Mouse (Mus musculus): Measurements from ENCODE around the gene Slc36a3.
"Not testable (repeated sequence)": the region's sequence is repeated elsewhere in the genome, so short reads cannot be mapped to it uniquely, and the experiment has no call there.

Slc36a3 gene

GRCm38 (mm10) chr11:55106636-55107035 lies 44.9 kb downstream of the Slc36a3 start:
- DNase-seq (ENCODE audit: low read depth, low spot score) = no peak

GRCm38 (mm10) chr11:55105389-55105788 lies 46.1 kb downstream of the Slc36a3 start:
- no peak for DNase-seq (ENCODE audit: low read depth, low spot score)

DNA sequence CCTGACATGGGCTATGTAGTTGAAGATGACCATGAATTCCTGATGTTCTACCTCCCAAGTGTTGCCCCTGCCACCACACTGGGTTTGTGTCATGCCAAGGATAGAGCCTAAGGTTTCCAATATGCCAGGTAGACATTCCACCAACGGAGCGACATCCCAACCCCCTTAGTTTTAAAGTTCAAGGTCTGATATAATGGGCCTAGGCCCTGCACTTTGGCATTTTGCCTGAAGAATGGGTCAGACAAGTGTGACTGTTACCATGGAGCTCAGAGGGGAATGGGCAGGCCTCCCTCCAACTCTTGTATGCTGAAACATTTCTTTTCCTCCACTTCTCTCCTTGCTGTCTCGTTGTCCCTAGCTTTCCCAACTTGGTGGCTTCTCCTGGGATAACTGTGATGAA lies 48.3 kb downstream of the Slc36a3 start:
- no peak for DNase-seq (ENCODE audit: low read depth, low spot score)

DNA sequence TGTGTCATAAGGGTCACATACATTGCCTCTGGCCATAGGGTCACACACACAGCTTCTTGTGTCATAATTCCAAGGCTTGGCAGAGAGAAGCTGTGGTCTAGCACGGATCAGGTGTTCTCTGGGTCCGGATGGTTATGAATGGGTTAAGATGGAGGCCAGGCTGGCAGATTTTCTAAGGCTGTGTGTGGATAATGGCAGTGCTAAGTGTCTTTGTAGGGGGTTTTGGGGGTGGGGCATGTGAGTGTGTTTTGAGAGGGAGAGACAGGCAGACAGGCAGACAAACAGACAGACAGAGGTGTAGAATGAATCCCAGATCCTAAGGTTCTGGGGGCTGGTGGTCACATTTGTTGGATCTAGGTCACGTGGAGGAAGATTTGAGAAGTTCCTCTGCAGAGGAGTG lies 49.5 kb downstream of the Slc36a3 start:
- no peak for DNase-seq (ENCODE audit: low read depth, low spot score)

- DNase-seq (ENCODE audit: low read depth, low spot score) = no peak
Observed at GRCm38 (mm10) chr11:55099868-55100267, 51.6 kb downstream of the Slc36a3 start.

GRCm38 (mm10) chr11:55099019-55099771 lies 52.3 kb downstream of the Slc36a3 start:
- DNase-seq (ENCODE audit: low read depth, low spot score) = no peak

- DNase-seq (ENCODE audit: low read depth, low spot score) = no peak
Observed at GRCm38 (mm10) chr11:55098189-55098915, 53.2 kb downstream of the Slc36a3 start.

GRCm38 (mm10) chr11:55097463-55098188 lies 53.9 kb downstream of the Slc36a3 start, which contains the start of gene Gm2a:
TSS of gene Gm2a (plus strand) at chr11:55098115.
- DNase-seq (ENCODE audit: low read depth, low spot score) = peak; percentile 97

GRCm38 (mm10) chr11:55096731-55097462 lies 54.6 kb downstream of the Slc36a3 start:
- DNase-seq (ENCODE audit: low read depth, low spot score) = no peak

DNA sequence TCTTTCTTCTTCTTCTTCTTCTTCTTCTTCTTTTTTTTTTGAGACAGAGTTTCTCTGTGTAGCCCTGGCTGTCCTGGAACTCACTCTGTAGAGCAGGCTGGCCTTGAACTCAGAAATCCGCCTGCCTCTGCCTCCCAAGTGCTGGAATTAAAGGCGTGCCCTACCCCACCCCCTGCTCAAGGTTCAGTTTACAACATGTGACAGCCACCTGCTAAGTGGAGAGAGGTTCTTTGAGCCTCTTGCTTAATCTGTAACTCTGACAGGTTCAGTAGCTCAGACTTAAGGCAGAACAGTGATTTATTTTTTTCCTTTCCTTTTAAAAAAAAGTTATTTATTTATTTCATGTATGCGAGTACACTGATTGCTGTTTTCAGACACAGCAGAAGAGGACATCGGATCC lies 55.2 kb downstream of the Slc36a3 start:
- DNase-seq (ENCODE audit: low read depth, low spot score) = not testable (repeated sequence)

- DNase-seq (ENCODE audit: low read depth, low spot score) = no peak
Observed at GRCm38 (mm10) chr11:55093096-55093495, 58.4 kb downstream of the Slc36a3 start.

DNA sequence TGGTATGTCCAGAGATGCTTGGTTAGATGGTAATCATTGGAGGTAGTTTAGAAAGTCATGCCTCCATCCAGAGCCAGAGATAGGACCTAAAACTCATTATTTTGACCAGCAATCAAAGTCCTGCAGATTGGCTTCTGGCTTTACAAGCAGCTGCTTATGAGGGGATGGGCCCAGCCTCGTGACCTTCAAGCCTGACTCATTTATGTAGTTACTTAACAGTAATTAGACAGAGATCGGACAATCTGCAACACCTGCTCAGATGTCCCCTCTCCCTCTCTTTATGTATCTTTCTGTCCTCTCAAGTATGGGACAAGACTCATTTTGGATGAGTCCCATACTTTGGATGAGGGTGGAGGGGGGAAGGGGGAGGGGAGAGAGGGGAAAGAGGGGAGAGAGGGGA lies 61.6 kb downstream of the Slc36a3 start:
- DNase-seq (ENCODE audit: low read depth, low spot score) = no peak

DNA sequence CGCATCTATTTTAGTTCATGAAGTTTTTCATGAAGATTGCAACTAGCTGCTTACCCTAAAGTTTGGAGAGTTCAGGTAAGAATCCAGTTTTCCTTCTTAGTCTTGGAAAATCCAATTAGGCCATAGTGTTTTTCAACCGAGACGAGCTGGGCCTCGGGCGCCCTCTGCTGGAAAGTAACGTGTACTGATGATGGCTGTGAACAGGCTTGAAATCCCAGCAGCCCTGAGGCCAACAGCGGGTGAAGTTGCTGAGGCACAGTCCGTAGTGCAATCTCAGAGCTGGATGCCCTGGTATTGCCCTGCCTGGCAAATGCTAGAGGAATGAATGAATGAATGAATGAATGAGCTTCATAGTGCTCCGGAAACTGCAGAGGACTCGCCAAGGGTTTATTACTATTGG lies 64.5 kb downstream of the Slc36a3 start:
- peak; percentile 82 for DNase-seq (ENCODE audit: low read depth, low spot score)

DNA sequence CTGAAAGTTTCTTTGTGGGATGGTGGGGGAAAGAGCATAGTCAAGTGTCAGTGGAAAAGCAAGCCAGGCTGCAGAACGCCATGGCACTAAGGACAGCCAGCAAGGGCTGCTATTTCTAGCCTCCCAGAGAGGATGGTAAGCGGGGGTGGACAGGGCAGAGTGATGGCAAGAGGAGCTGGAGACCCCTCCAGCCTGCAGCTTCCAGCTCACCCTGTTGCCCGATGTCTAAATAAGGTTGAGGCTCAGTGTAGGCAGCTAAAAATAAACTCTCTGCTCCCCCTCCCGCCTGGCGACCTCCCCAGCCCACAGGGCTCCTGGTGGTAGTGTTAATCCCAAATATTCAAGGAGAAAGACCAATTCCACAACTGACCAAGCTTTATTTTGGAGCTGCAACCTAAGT lies 66.1 kb downstream of the Slc36a3 start:
- DNase-seq (ENCODE audit: low read depth, low spot score) = no peak

- DNase-seq (ENCODE audit: low read depth, low spot score) = no peak
Observed at GRCm38 (mm10) chr11:55084629-55085028, 66.9 kb downstream of the Slc36a3 start.

DNA sequence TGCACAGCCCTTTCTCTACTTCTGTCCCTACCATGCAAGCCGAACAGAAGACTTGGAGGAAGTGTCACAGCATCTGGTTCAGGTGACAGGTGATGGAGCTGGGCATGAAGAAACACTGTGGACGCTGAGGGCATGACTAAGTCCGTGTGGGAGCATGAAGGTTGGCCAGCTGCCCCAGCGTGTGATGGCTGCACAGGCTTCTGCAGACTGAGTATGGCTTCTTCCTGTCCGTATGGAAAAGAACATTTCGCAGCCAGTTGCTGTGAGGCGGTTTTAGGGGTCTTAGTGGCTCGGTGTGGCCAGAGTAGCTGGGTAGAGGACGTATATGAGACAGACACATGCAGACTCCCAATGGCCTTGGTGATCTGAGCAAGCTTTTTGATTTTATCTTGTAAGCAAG lies 70.3 kb downstream of the Slc36a3 start:
- DNase-seq (ENCODE audit: low read depth, low spot score) = no peak

GRCm38 (mm10) chr11:55079180-55079579 lies 72.3 kb downstream of the Slc36a3 start:
- DNase-seq (ENCODE audit: low read depth, low spot score) = no peak

- DNase-seq (ENCODE audit: low read depth, low spot score) = no peak
Observed at GRCm38 (mm10) chr11:55078502-55078901, 73.0 kb downstream of the Slc36a3 start.

- DNase-seq (ENCODE audit: low read depth, low spot score) = peak; percentile 45
Observed at GRCm38 (mm10) chr11:55077331-55078231, 73.9 kb downstream of the Slc36a3 start, which contains the start of gene Ccdc69. TSS of gene Ccdc69 (minus strand) at chr11:55078131.

GRCm38 (mm10) chr11:55076234-55076633 lies 75.3 kb downstream of the Slc36a3 start:
- DNase-seq (ENCODE audit: low read depth, low spot score) = no peak

- DNase-seq (ENCODE audit: low read depth, low spot score) = no peak
Observed at GRCm38 (mm10) chr11:55075602-55076001, 75.9 kb downstream of the Slc36a3 start.
